Mouse (Mus musculus): ENCODE measurements at regions not wholly inside any gene's neighbourhood (a gene's known extent, or its start where the extent isn't known, plus 50 kb on each side); places are given as distances from the start of the nearest gene placed in this dataset.
A peak's percentile ranks its signal among the peaks of the same experiment; 100 is the strongest.

GRCm38 (mm10) chr13:47298010-47298409 lies 175.6 kb downstream of the Rnf144b start:
- DNase-seq (ENCODE audit: low spot score in 2 of 2), result no peak

GRCm38 (mm10) chr13:47300486-47300885 lies 178.0 kb downstream of the Rnf144b start:
- DNase-seq (ENCODE audit: low spot score in 2 of 2), result no peak

- DNase-seq (ENCODE audit: low spot score in 2 of 2), result peak; percentile 10 to 42
Measured at GRCm38 (mm10) chr13:47301070-47301469, 178.6 kb downstream of the Rnf144b start.

- no peak for DNase-seq (ENCODE audit: low spot score in 2 of 2)
Measured at GRCm38 (mm10) chr13:47309492-47309891, 187.0 kb downstream of the Rnf144b start.

GRCm38 (mm10) chr13:47310751-47311202 lies 188.3 kb downstream of the Rnf144b start:
- no peak for DNase-seq (ENCODE audit: low spot score in 2 of 2)

- DNase-seq (ENCODE audit: low spot score in 2 of 2), result no peak
Measured at GRCm38 (mm10) chr13:47319549-47319948, 197.1 kb downstream of the Rnf144b start.

GRCm38 (mm10) chr13:47321876-47322275 lies 199.4 kb downstream of the Rnf144b start:
- no peak for DNase-seq (ENCODE audit: low spot score in 2 of 2)

- peak; percentile 69 to 75 for DNase-seq (ENCODE audit: low spot score in 2 of 2)
Measured at GRCm38 (mm10) chr13:47335996-47336684, 213.7 kb downstream of the Rnf144b start.

GRCm38 (mm10) chr13:47336865-47337441 lies 214.5 kb downstream of the Rnf144b start:
- DNase-seq (ENCODE audit: low spot score in 2 of 2), result peak; percentile 23 to 36

- peak in 1 of 2 experiments; percentile 10 for DNase-seq (ENCODE audit: low spot score in 2 of 2)
Measured at GRCm38 (mm10) chr13:47339411-47339810, 217.0 kb downstream of the Rnf144b start.

- DNase-seq (ENCODE audit: low spot score in 2 of 2), result no peak
Measured at GRCm38 (mm10) chr13:47342361-47342760, 219.9 kb downstream of the Rnf144b start.

- no peak for DNase-seq (ENCODE audit: low spot score in 2 of 2)
Measured at GRCm38 (mm10) chr13:47345576-47345975, 223.1 kb downstream of the Rnf144b start.

- DNase-seq (ENCODE audit: low spot score in 2 of 2), result no peak
Measured at GRCm38 (mm10) chr13:47347835-47348234, 225.4 kb downstream of the Rnf144b start.

GRCm38 (mm10) chr13:47348517-47349145 lies 226.2 kb downstream of the Rnf144b start:
- peak; percentile 90 to 92 for DNase-seq (ENCODE audit: low spot score in 2 of 2)

- peak in 1 of 2 experiments; percentile 16 for DNase-seq (ENCODE audit: low spot score in 2 of 2)
Measured at GRCm38 (mm10) chr13:47354446-47354845, 232.0 kb downstream of the Rnf144b start.

GRCm38 (mm10) chr13:47355169-47355568 lies 232.7 kb downstream of the Rnf144b start:
- DNase-seq (ENCODE audit: low spot score in 2 of 2), result no peak

- DNase-seq (ENCODE audit: low spot score in 2 of 2), result no peak
Measured at GRCm38 (mm10) chr13:47358986-47359385, 236.5 kb downstream of the Rnf144b start.

GRCm38 (mm10) chr13:47365776-47366175 lies 243.3 kb downstream of the Rnf144b start:
- DNase-seq (ENCODE audit: low spot score in 2 of 2), result no peak

- no peak for DNase-seq (ENCODE audit: low spot score in 2 of 2)
Measured at GRCm38 (mm10) chr13:47368041-47368823, 245.8 kb downstream of the Rnf144b start.

- DNase-seq (ENCODE audit: low spot score in 2 of 2), result no peak
Measured at GRCm38 (mm10) chr13:47374583-47374982, 252.1 kb downstream of the Rnf144b start.

GRCm38 (mm10) chr13:47391023-47391422 lies 268.6 kb downstream of the Rnf144b start:
- DNase-seq (ENCODE audit: low spot score in 2 of 2), result no peak

GRCm38 (mm10) chr13:47397726-47398350 lies 275.4 kb downstream of the Rnf144b start:
- DNase-seq (ENCODE audit: low spot score in 2 of 2), result no peak

Measured in right cerebral cortex, adult 2 months (tissue).